Mouse (Mus musculus) embryonic facial prominence, embryonic 12.5 days (tissue): ENCODE data around the gene Gm49384. TPM values are rescaled to one million over a fixed set of nuclear protein-coding genes. Genes with fewer than 3 reads are reported as not detected.

Source experiments
- ATAC-seq: fragments of 200-750 bp; cut with Nextera tagmentation; 2 replicates; pipeline ENCODE4 v1.8.0; 2017; ENCODE audit not compliant: insufficient number of reproducible peaks, insufficient read depth, low FRiP score, low TSS enrichment
- H3K27ac ChIP-seq: fragments of 300-500 bp; sonication (generic); 2 replicates; pipeline ENCODE4 v1.5.1; 2016; ENCODE audit warnings: mild to moderate bottlenecking
- H3K27me3 ChIP-seq: fragments of 300-500 bp; sonication (generic); 2 replicates; pipeline ENCODE4 v1.6.1; 2016; ENCODE audit warnings: mild to moderate bottlenecking, moderate library complexity
- H3K36me3 ChIP-seq: fragments of 300-500 bp; sonication (generic); 2 replicates; pipeline ENCODE4 v1.6.1; 2016; ENCODE audit warnings: mild to moderate bottlenecking
- H3K4me1 ChIP-seq: fragments of 300-500 bp; sonication (generic); 2 replicates; pipeline ENCODE4 v1.6.1; 2016
- H3K4me2 ChIP-seq: fragments of 300-500 bp; sonication (generic); replicated peaks from 2 replicates; pipeline ENCODE4 v1.6.1; 2016; ENCODE audit warnings: mild to moderate bottlenecking, moderate library complexity
- H3K4me3 ChIP-seq: fragments of 300-500 bp; sonication (generic); 2 replicates; pipeline ENCODE4 v1.5.1; 2016; ENCODE audit warnings: mild to moderate bottlenecking
- H3K9ac ChIP-seq: fragments of 300-500 bp; sonication (generic); 2 replicates; pipeline ENCODE4 v1.6.1; 2016; ENCODE audit warnings: mild to moderate bottlenecking, moderate library complexity
- H3K9me3 ChIP-seq: fragments of 300-500 bp; sonication (generic); 2 replicates; pipeline ENCODE4 v1.6.1; 2016; ENCODE audit warnings: mild to moderate bottlenecking, moderate library complexity
- WGBS: fragments of 180-500 bp; shearing (Covaris S2); methylation state at CpG from one replicate; pipeline ENCODE4 v1.1.7; 2016; 5-methylcytosine and 5-hydroxymethylcytosine counted together
- polyA plus RNA-seq: library from polyadenylated mRNA; unstranded; fragments of >200 nt; fragmentation: Nextera tagmentation; extraction: Ambion mirVana; gene quantifications from 2 replicates; pipeline ENCODE4 v1.2.1, GENCODE M21; 2016

Gene Gm49384
- polyA plus RNA-seq, 1 experiment from 2014 or later: 29.7 TPM

GRCm38 (mm10) chr12:69220613-69221277 lies 16.7 kb upstream of the Gm49384 start:
- WGBS: 88% methylated on average over 19 of the region's 19 CpGs
- no peaks in the 10 kb centered on the region for H3K27me3 ChIP-seq
- H3K9ac ChIP-seq: no peak overlapping the region
- H3K4me1 ChIP-seq: no peaks in the 10 kb centered on the region
- H3K36me3 ChIP-seq: peaks cover 47% of the 10 kb centered on the region
- no peaks in the 10 kb centered on the region for H3K9me3 ChIP-seq
- no peak for ATAC-seq
- no peak overlapping the region for H3K27ac ChIP-seq
- H3K4me3 ChIP-seq: no peak overlapping the region
- H3K4me2 ChIP-seq: no peak overlapping the region

DNA sequence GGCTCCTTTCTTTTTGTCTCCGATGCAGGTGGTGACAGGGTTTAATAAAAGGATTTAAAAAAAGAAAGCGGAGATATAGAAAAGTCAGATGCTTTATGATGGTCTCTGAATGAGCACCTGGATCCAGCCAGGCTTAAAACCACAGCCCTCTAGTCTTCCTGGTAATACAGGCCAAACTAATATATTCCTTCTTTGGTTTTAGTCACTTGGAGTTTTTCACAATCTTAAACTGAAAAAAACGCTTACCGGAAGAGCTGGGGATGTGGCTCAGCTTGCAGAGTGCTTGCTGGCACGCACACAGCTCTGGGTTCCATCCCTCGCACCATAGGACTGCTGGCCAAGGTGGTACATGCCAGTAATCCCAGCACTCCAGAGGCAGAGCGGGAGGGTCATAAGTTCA lies 12.5 kb upstream of the Gm49384 start:
- WGBS: 95% methylated on average over 7 of the region's 7 CpGs
- Histone ChIP-seq H3K4me3 (no peak overlapping the region), H3K27ac (no peak overlapping the region), H3K27me3 (no peaks in the 10 kb centered on the region), H3K36me3 (peaks cover 73% of the 10 kb centered on the region), H3K9ac (no peak overlapping the region), H3K4me1 (no peaks in the 10 kb centered on the region), H3K4me2 (no peak overlapping the region), H3K9me3 (no peaks in the 10 kb centered on the region)
- no peak for ATAC-seq

GRCm38 (mm10) chr12:69215000-69215785 lies 11.1 kb upstream of the Gm49384 start:
- Histone ChIP-seq H3K36me3 (peaks cover 68% of the 10 kb centered on the region), H3K9me3 (no peaks in the 10 kb centered on the region), H3K9ac (no peak overlapping the region), H3K4me2 (no peak overlapping the region), H3K27me3 (no peaks in the 10 kb centered on the region), H3K4me3 (no peak overlapping the region), H3K27ac (no peak overlapping the region), H3K4me1 (no peaks in the 10 kb centered on the region)
- 84% methylated on average over 3 of the region's 3 CpGs for WGBS
- ATAC-seq: no peak

DNA sequence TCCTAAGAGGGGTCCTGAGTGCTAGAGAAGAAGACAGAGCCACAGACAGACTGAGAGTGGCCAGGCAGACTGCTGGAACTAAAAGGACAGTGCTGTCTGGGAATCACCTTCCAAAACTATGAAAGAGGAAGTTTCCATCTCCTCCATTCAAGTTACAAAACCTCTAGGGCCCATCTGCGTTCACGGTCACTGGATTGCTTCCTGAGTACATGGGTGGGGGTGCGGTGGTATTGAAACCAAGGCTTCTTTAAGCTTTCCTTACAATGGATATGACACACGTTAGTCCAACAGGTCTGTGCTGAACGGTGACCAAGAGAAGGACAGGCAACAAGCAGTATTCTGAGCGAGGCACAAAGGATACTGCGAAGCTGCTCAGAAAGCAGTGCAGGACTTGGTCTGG lies 10.3 kb upstream of the Gm49384 start:
- no peak overlapping the region for H3K27ac ChIP-seq
- peaks cover 72% of the 10 kb centered on the region for H3K36me3 ChIP-seq
- H3K4me2 ChIP-seq: no peak overlapping the region
- H3K4me3 ChIP-seq: no peak overlapping the region
- H3K27me3 ChIP-seq: no peaks in the 10 kb centered on the region
- no peak overlapping the region for H3K9ac ChIP-seq
- no peaks in the 10 kb centered on the region for H3K4me1 ChIP-seq
- 94% methylated on average over 7 of the region's 7 CpGs for WGBS
- ATAC-seq: no peak
- H3K9me3 ChIP-seq: no peaks in the 10 kb centered on the region

DNA sequence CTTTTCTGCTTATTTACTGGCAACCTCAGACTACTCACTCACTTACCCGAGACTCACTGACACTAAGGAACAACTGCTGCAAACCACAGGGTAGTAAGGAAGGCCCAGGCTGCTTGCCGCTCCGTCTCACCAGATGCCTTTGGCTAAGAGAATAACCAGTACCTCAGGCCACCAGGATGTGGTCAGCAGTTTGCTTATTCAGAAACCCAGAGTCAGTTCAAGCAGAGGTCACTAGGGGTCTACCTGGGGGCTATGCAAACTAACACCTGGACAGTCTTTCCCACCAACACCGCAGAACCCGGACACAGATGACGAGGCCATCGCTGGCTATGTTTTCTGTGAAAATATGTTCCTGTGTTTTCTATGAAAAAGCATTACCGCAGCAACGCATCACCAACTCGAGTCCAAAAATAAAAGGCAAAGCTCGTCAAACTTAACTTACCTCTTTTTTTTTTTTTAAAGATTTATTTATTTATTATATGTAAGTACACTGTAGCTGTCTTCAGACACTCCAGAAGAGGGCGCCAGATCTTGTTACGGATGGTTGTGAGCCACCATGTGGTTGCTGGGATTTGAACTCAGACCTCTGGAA lies 9.2 kb upstream of the Gm49384 start:
- Histone ChIP-seq H3K27ac (no peak overlapping the region), H3K9me3 (no peaks in the 10 kb centered on the region), H3K4me1 (no peaks in the 10 kb centered on the region), H3K9ac (no peak overlapping the region), H3K4me2 (no peak overlapping the region), H3K27me3 (no peaks in the 10 kb centered on the region), H3K4me3 (no peak overlapping the region), H3K36me3 (peaks cover 67% of the 10 kb centered on the region)
- no peak for ATAC-seq
- 94% methylated on average over 13 of the region's 13 CpGs for WGBS

DNA sequence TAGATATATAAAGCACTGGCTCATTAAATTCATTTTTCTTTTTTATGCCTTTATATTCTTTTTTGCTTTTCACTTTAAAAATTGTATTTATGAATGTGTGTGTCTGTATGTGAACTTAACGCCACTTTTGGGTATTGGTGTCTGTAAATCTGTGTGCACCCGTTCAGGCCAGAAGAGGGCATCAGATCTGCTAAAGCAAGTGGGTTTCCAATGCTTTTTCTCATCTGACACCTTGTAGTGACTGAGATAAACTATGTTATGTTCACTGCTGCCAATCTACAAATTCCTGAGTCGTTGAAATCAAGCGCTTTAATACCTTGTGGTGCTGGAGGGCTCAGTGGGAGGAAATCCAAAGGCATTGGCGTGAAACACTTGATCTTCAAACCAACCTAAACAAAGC lies 7.0 kb upstream of the Gm49384 start:
- no peak overlapping the region for H3K9ac ChIP-seq
- H3K27ac ChIP-seq: no peak overlapping the region
- no peaks in the 10 kb centered on the region for H3K9me3 ChIP-seq
- ATAC-seq: no peak
- no peak overlapping the region for H3K4me2 ChIP-seq
- peaks cover 63% of the 10 kb centered on the region for H3K36me3 ChIP-seq
- 85% methylated on average over 5 of the region's 5 CpGs for WGBS
- no peak overlapping the region for H3K4me3 ChIP-seq
- H3K4me1 ChIP-seq: no peaks in the 10 kb centered on the region
- H3K27me3 ChIP-seq: no peaks in the 10 kb centered on the region

GRCm38 (mm10) chr12:69210056-69210979 lies 6.3 kb upstream of the Gm49384 start:
- Histone ChIP-seq H3K27me3 (no peaks in the 10 kb centered on the region), H3K27ac (no peak overlapping the region), H3K9me3 (no peaks in the 10 kb centered on the region), H3K4me1 (no peaks in the 10 kb centered on the region), H3K36me3 (peaks cover 60% of the 10 kb centered on the region), H3K4me3 (no peak overlapping the region), H3K9ac (no peak overlapping the region), H3K4me2 (no peak overlapping the region)
- ATAC-seq: no peak
- WGBS: 83% methylated on average over 18 of the region's 18 CpGs

DNA sequence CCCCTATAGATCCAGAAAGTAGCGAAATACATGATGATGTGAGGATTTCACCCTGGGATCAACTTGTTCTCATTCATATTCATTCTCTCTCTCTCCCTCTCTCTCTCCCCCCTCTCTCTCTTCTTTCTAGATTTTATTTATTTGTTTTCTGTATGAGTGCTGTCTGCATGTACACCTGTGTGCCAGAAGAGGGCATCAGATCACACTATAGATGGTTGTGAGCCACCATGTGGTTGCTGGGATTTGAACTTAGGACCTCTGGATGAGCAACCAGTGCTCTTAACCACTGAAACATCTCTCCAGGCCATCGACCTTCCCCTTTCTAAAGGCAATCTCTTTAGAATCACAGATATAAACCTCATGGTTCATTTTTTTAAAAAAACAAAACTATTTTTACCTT lies 4.5 kb upstream of the Gm49384 start:
- Histone ChIP-seq H3K9ac (no peak overlapping the region), H3K9me3 (no peaks in the 10 kb centered on the region), H3K4me3 (no peak overlapping the region), H3K4me1 (no peaks in the 10 kb centered on the region), H3K4me2 (no peak overlapping the region), H3K27me3 (no peaks in the 10 kb centered on the region), H3K36me3 (peaks cover 49% of the 10 kb centered on the region), H3K27ac (no peak overlapping the region)
- ATAC-seq: no peak
- 91% methylated on average over 2 of the region's 2 CpGs for WGBS

- Histone ChIP-seq H3K4me1 (no peaks in the 10 kb centered on the region), H3K36me3 (peaks cover 45% of the 10 kb centered on the region), H3K27ac (no peak overlapping the region), H3K9ac (no peak overlapping the region), H3K9me3 (no peaks in the 10 kb centered on the region), H3K4me3 (no peak overlapping the region), H3K4me2 (no peak overlapping the region), H3K27me3 (no peaks in the 10 kb centered on the region)
- no peak for ATAC-seq
- 96% methylated on average over 7 of the region's 7 CpGs for WGBS
These were observed 3.9 kb upstream of the Gm49384 start for GRCm38 (mm10) chr12:69207926-69208325.

DNA sequence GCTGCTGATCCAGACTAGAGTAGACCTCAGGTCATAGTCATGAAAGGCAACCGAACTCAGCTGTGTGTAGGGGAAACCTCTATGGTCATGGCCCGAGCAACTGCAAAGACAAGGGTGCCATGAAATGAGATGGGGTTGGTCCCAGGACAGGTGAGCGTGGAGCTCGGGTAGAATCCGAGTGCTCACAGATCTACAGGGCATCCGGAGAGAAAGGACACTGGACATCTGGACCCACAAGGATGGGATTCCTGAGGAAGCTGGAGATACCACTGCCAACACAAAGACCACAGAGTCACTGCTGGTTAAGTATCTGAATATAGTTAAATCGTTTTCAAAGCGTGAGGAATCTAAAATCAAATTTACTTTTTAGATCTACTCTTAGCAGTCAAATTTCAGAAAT lies 3.3 kb upstream of the Gm49384 start:
- H3K27ac ChIP-seq: no peak overlapping the region
- H3K4me2 ChIP-seq: no peak overlapping the region
- H3K4me3 ChIP-seq: no peak overlapping the region
- H3K27me3 ChIP-seq: no peaks in the 10 kb centered on the region
- no peaks in the 10 kb centered on the region for H3K9me3 ChIP-seq
- no peaks in the 10 kb centered on the region for H3K4me1 ChIP-seq
- H3K36me3 ChIP-seq: peaks cover 43% of the 10 kb centered on the region
- 94% methylated on average over 8 of the region's 8 CpGs for WGBS
- no peak for ATAC-seq
- no peak overlapping the region for H3K9ac ChIP-seq

DNA sequence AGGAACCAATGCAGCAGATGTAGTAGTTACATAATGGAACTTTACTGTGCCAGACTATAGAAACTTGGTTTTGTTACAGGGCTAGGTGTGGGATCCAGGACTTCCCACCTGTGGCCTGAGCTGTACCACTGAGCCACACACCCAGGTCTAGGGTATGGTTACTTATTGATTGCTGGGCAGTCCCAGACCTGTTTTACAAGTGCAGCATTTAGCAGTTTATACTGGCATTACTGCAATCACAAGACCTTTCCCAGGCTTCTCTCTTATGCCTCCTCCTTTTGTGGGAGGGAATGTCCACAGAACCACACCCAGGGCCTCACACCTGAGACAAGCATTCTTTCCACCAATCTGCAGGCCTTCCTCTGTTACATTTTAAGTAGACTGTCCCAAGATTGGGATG lies 5.1 kb downstream of the Gm49384 start:
- Histone ChIP-seq H3K9me3 (no peaks in the 10 kb centered on the region), H3K4me2 (no peak overlapping the region), H3K9ac (no peak overlapping the region), H3K27ac (no peak overlapping the region), H3K36me3 (peaks cover 23% of the 10 kb centered on the region), H3K4me3 (no peak overlapping the region), H3K27me3 (no peaks in the 10 kb centered on the region), H3K4me1 (peaks cover 21% of the 10 kb centered on the region)
- no peak for ATAC-seq
